Mouse (Mus musculus): ENCODE measurements around the gene Zfp1. TPM values are rescaled to one million over a fixed set of nuclear protein-coding genes. Genes with fewer than 3 reads are reported as not detected.

Zfp1 gene
- polyA plus RNA-seq, 1 experiment, result 9.7 TPM

GRCm38 (mm10) chr8:111682521-111682920, 39.3 kb downstream of the Zfp1 start:
- H3K27ac ChIP-seq (ENCODE audit: control insufficient read depth, insufficient read depth, low read depth, low read length, poor library complexity), result no peak overlapping the region
- H3K4me1 ChIP-seq (ENCODE audit: control insufficient read depth, insufficient read depth, low read length), result no peaks in the 10 kb centered on the region
- no peak overlapping the region for H3K4me3 ChIP-seq (replicated peaks; ENCODE audit: control insufficient read depth, low read depth, low read length)
- TF ChIP-seq POLR2A (IDR thresholded peaks at IDR 0.05; ENCODE audit: borderline replicate concordance, control insufficient read depth, low read depth, low read length), result no peak
- TF ChIP-seq CTCF (IDR thresholded peaks at IDR 0.05; ENCODE audit: control insufficient read depth, insufficient read depth, low read length), result no peak
- WGBS, result 28% methylated on average over 9 of the region's 9 CpGs

GRCm38 (mm10) chr8:111686881-111687280, 43.7 kb downstream of the Zfp1 start:
- Histone ChIP-seq H3K4me3 (replicated peaks; ENCODE audit: control insufficient read depth, low read depth, low read length) (no peak overlapping the region), H3K27ac (ENCODE audit: control insufficient read depth, insufficient read depth, low read depth, low read length, poor library complexity) (no peak overlapping the region), H3K4me1 (ENCODE audit: control insufficient read depth, insufficient read depth, low read length) (no peaks in the 10 kb centered on the region)
- TF ChIP-seq POLR2A (IDR thresholded peaks at IDR 0.05; ENCODE audit: borderline replicate concordance, control insufficient read depth, low read depth, low read length) (no peak), CTCF (IDR thresholded peaks at IDR 0.05; ENCODE audit: control insufficient read depth, insufficient read depth, low read length) (no peak)
- WGBS, result 83% methylated on average over 13 of the region's 13 CpGs

- Histone ChIP-seq H3K27ac (ENCODE audit: control insufficient read depth, insufficient read depth, low read depth, low read length, poor library complexity) (no peak within 1 kb of the TSS), H3K4me3 (replicated peaks; ENCODE audit: control insufficient read depth, low read depth, low read length) (no peak within 1 kb of the TSS), H3K4me1 (ENCODE audit: control insufficient read depth, insufficient read depth, low read length) (no peaks in the 10 kb centered on the region; the same call in 1 of the 2 replicates)
- TF ChIP-seq POLR2A (IDR thresholded peaks at IDR 0.05; ENCODE audit: borderline replicate concordance, control insufficient read depth, low read depth, low read length), result no peak
- TF ChIP-seq CTCF (IDR thresholded peaks at IDR 0.05; ENCODE audit: control insufficient read depth, insufficient read depth, low read length), result no peak
- 72% methylated on average over 2 of the region's 2 CpGs for WGBS
Measured at GRCm38 (mm10) chr8:111690960-111691445, 47.8 kb downstream of the Zfp1 start, which contains the start of gene Ctrb1. Gene Ctrb1 (minus strand): TSS chr8:111691010.

GRCm38 (mm10) chr8:111693261-111693741, 50.1 kb downstream of the Zfp1 start:
- H3K4me1 ChIP-seq (ENCODE audit: control insufficient read depth, insufficient read depth, low read length), result no peaks in the 10 kb centered on the region; the same call in 1 of the 2 replicates
- TF ChIP-seq CTCF (IDR thresholded peaks at IDR 0.05; ENCODE audit: control insufficient read depth, insufficient read depth, low read length) (no peak), POLR2A (IDR thresholded peaks at IDR 0.05; ENCODE audit: borderline replicate concordance, control insufficient read depth, low read depth, low read length) (no peak)
- no peak overlapping the region for H3K27ac ChIP-seq (ENCODE audit: control insufficient read depth, insufficient read depth, low read depth, low read length, poor library complexity)
- H3K4me3 ChIP-seq (replicated peaks; ENCODE audit: control insufficient read depth, low read depth, low read length), result no peak overlapping the region
- 72% methylated on average over 6 of the region's 6 CpGs for WGBS

- WGBS, result 40% methylated on average over 7 of the region's 7 CpGs
Measured at GRCm38 (mm10) chr8:111695441-111695840, 52.2 kb downstream of the Zfp1 start.

GRCm38 (mm10) chr8:111697655-111698054, 54.5 kb downstream of the Zfp1 start:
- Histone ChIP-seq H3K4me3 (replicated peaks; ENCODE audit: control insufficient read depth, low read depth, low read length) (no peak overlapping the region), H3K4me1 (ENCODE audit: control insufficient read depth, insufficient read depth, low read length) (no peaks in the 10 kb centered on the region; the same call in 1 of the 2 replicates), H3K27ac (ENCODE audit: control insufficient read depth, insufficient read depth, low read depth, low read length, poor library complexity) (no peak overlapping the region)
- WGBS, result 76% methylated on average over 10 of the region's 10 CpGs
- TF ChIP-seq CTCF (IDR thresholded peaks at IDR 0.05; ENCODE audit: control insufficient read depth, insufficient read depth, low read length) (no peak), POLR2A (IDR thresholded peaks at IDR 0.05; ENCODE audit: borderline replicate concordance, control insufficient read depth, low read depth, low read length) (no peak)

More at GRCm38 (mm10) chr8:111695441-111695840, 52.2 kb downstream of the Zfp1 start:
- no peaks in the 10 kb centered on the region; the same call in 1 of the 2 replicates for H3K4me1 ChIP-seq (ENCODE audit: control insufficient read depth, insufficient read depth, low read length)
- no peak overlapping the region for H3K27ac ChIP-seq (ENCODE audit: control insufficient read depth, insufficient read depth, low read depth, low read length, poor library complexity)
- TF ChIP-seq POLR2A (IDR thresholded peaks at IDR 0.05; ENCODE audit: borderline replicate concordance, control insufficient read depth, low read depth, low read length), result no peak
- no peak for TF ChIP-seq CTCF (IDR thresholded peaks at IDR 0.05; ENCODE audit: control insufficient read depth, insufficient read depth, low read length)
- H3K4me3 ChIP-seq (replicated peaks; ENCODE audit: control insufficient read depth, low read depth, low read length), result no peak overlapping the region

- H3K27ac ChIP-seq (ENCODE audit: control insufficient read depth, insufficient read depth, low read depth, low read length, poor library complexity), result no peak overlapping the region
- 10% methylated on average over 1 of the region's 1 CpGs for WGBS
- no peak overlapping the region for H3K4me3 ChIP-seq (replicated peaks; ENCODE audit: control insufficient read depth, low read depth, low read length)
- no peak for TF ChIP-seq CTCF (IDR thresholded peaks at IDR 0.05; ENCODE audit: control insufficient read depth, insufficient read depth, low read length)
- no peak for TF ChIP-seq POLR2A (IDR thresholded peaks at IDR 0.05; ENCODE audit: borderline replicate concordance, control insufficient read depth, low read depth, low read length)
- no peaks in the 10 kb centered on the region; the same call in 1 of the 2 replicates for H3K4me1 ChIP-seq (ENCODE audit: control insufficient read depth, insufficient read depth, low read length)
Measured at GRCm38 (mm10) chr8:111699035-111699434, 55.8 kb downstream of the Zfp1 start.

- WGBS, result 73% methylated on average over 3 of the region's 3 CpGs
- Histone ChIP-seq H3K4me1 (ENCODE audit: control insufficient read depth, insufficient read depth, low read length) (no peaks in the 10 kb centered on the region; the same call in 1 of the 2 replicates), H3K4me3 (replicated peaks; ENCODE audit: control insufficient read depth, low read depth, low read length) (no peak overlapping the region), H3K27ac (ENCODE audit: control insufficient read depth, insufficient read depth, low read depth, low read length, poor library complexity) (no peak overlapping the region)
- TF ChIP-seq CTCF (IDR thresholded peaks at IDR 0.05; ENCODE audit: control insufficient read depth, insufficient read depth, low read length), result no peak
- TF ChIP-seq POLR2A (IDR thresholded peaks at IDR 0.05; ENCODE audit: borderline replicate concordance, control insufficient read depth, low read depth, low read length), result no peak
Measured at GRCm38 (mm10) chr8:111700201-111700600, 57.0 kb downstream of the Zfp1 start.

All from bone marrow, adult 2 months (tissue).